Mouse (Mus musculus): ENCODE measurements at regions not wholly inside any gene's neighbourhood (a gene's known extent, or its start where the extent isn't known, plus 50 kb on each side); places are given as distances from the start of the nearest gene placed in this dataset.

DNA sequence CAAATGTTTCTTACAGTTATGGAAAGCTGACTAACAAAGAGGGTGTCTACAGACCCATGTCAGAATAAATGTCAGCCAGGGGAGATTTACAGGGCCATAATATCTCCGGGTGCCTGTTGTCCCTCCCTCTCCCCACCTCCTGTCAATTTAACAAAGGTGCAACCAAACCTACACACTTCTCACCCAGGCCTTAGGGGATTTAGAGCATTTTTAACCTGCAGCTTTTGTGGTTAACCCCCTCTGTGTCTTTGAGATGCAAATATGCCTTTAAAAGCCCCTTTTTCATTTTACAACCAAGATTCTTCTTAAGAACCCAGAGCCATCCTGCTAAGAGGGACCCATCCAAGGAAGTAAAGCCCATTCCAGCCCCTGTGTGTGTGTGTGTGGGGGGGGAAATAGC lies 573.3 kb downstream of the Tmem132b start:
- Histone ChIP-seq H3K4me1 (replicated peaks) (no peaks in the 10 kb centered on the region), H3K27me3 (no peaks in the 10 kb centered on the region), H3K36me3 (no peaks in the 10 kb centered on the region), H3K27ac (replicated peaks) (no peak overlapping the region), H3K9me3 (no peaks in the 10 kb centered on the region), H3K4me2 (no peak overlapping the region), H3K9ac (no peak overlapping the region), H3K4me3 (no peak overlapping the region)
- 63% methylated on average over 1 of the region's 1 CpGs for WGBS
- no peak for ATAC-seq (ENCODE audit: low FRiP score, low read depth)

DNA sequence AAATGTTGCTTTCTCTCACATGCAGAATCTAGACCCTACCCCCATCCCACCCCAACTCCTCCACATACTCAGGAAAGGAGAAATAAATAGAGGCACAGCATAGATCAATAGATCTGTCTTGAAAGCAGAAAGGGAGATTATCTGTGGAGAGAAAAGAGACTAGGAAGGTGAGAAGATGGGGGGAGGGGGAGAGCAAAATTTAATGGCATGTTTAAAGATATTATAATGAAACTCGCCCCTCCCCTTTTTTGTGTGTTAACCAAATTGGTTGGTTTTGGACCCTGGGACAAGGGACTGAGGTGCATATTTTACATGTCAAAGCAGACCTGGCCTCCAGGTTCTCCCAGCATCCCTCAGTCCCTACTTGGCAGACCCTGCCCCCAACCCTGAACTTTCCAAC lies 573.9 kb downstream of the Tmem132b start:
- H3K27ac ChIP-seq (replicated peaks), result no peak overlapping the region
- no peak overlapping the region for H3K4me2 ChIP-seq
- WGBS, result 88% methylated on average over 1 of the region's 1 CpGs
- no peaks in the 10 kb centered on the region for H3K36me3 ChIP-seq
- no peak for ATAC-seq (ENCODE audit: low FRiP score, low read depth)
- no peaks in the 10 kb centered on the region for H3K9me3 ChIP-seq
- H3K4me3 ChIP-seq, result no peak overlapping the region
- no peak overlapping the region for H3K9ac ChIP-seq
- no peaks in the 10 kb centered on the region for H3K27me3 ChIP-seq
- H3K4me1 ChIP-seq (replicated peaks), result no peaks in the 10 kb centered on the region

- WGBS, result 84% methylated on average over 5 of the region's 5 CpGs
- Histone ChIP-seq H3K36me3 (no peaks in the 10 kb centered on the region), H3K9ac (no peak overlapping the region), H3K4me1 (replicated peaks) (no peaks in the 10 kb centered on the region), H3K9me3 (no peaks in the 10 kb centered on the region), H3K4me2 (no peak overlapping the region), H3K27me3 (no peaks in the 10 kb centered on the region), H3K27ac (replicated peaks) (no peak overlapping the region), H3K4me3 (no peak overlapping the region)
- no peak for ATAC-seq (ENCODE audit: low FRiP score, low read depth)
Observed at GRCm38 (mm10) chr5:126107020-126107419, 575.4 kb downstream of the Tmem132b start.

DNA sequence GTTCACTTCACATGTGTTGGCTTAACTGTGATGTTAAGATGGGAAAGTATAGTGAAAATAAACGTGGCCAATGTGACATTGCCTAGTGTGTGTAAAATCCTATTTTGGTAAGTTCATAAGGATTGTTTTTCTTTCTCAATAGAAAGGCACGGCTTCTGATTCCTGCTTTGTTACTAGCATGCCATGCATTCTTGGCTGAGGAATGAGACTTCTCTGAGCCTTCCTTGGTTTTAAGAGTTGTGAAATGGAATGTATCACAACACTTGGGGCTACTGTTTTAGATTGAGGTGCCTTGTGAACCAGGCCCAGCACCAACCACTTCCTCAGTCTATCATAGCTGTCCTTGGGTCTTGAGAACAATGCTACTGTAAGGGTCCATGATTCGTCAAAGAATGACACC lies 577.3 kb downstream of the Tmem132b start:
- H3K4me2 ChIP-seq, result no peak overlapping the region
- H3K9ac ChIP-seq, result no peak overlapping the region
- no peaks in the 10 kb centered on the region for H3K9me3 ChIP-seq
- H3K27me3 ChIP-seq, result no peaks in the 10 kb centered on the region
- 67% methylated on average over 3 of the region's 3 CpGs for WGBS
- H3K27ac ChIP-seq (replicated peaks), result no peak overlapping the region
- H3K4me1 ChIP-seq (replicated peaks), result no peaks in the 10 kb centered on the region; the same call in 1 of the 2 replicates
- ATAC-seq (ENCODE audit: low FRiP score, low read depth), result no peak
- no peaks in the 10 kb centered on the region for H3K36me3 ChIP-seq
- no peak overlapping the region for H3K4me3 ChIP-seq

- 90% methylated on average over 2 of the region's 2 CpGs for WGBS
- Histone ChIP-seq H3K36me3 (no peaks in the 10 kb centered on the region), H3K27me3 (no peaks in the 10 kb centered on the region), H3K4me3 (no peak overlapping the region), H3K9me3 (no peaks in the 10 kb centered on the region), H3K27ac (replicated peaks) (no peak overlapping the region), H3K9ac (no peak overlapping the region), H3K4me1 (replicated peaks) (no peaks in the 10 kb centered on the region; the same call in 1 of the 2 replicates), H3K4me2 (no peak overlapping the region)
- ATAC-seq (ENCODE audit: low FRiP score, low read depth), result no peak
Observed at GRCm38 (mm10) chr5:126117291-126117690, 585.7 kb downstream of the Tmem132b start.

DNA sequence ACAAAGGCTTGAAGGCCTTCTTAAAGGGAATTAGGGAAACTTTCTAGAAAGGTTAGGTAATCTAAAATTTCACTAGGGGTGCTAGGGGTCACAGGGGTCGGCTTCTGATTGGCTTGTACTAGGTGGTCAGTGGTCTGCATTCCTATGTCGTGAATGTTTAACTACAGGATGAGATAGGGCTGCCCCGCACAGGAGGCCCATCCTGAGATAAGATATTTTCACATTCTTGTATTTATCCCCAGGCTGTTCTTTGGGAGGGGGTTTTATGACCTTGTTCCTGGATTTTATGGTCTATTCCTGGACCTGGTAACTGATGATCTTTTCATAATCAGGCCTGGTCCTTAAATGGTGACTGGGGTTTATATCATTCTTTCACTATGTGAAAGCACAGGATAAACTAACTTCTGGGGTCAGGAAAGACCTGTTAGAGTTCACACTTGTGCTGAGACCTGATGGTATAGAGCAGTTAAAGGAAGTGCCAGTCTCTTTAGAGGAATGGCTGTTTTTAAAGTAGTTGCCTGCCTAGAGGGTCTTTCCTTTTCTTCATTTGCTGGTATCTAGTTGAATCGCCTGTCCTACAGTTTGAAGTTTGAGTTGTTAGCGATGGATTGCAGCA lies 586.4 kb downstream of the Tmem132b start:
- H3K27ac ChIP-seq (replicated peaks), result no peak overlapping the region
- WGBS, result 80% methylated on average over 5 of the region's 5 CpGs
- no peak overlapping the region for H3K4me2 ChIP-seq
- H3K4me3 ChIP-seq, result no peak overlapping the region
- no peaks in the 10 kb centered on the region; the same call in 1 of the 2 replicates for H3K4me1 ChIP-seq (replicated peaks)
- no peaks in the 10 kb centered on the region for H3K36me3 ChIP-seq
- H3K9ac ChIP-seq, result no peak overlapping the region
- no peak for ATAC-seq (ENCODE audit: low FRiP score, low read depth)
- H3K9me3 ChIP-seq, result no peaks in the 10 kb centered on the region
- no peaks in the 10 kb centered on the region for H3K27me3 ChIP-seq

- no peak for ATAC-seq (ENCODE audit: low FRiP score, low read depth)
- 62% methylated on average over 3 of the region's 3 CpGs for WGBS
- no peaks in the 10 kb centered on the region for H3K9me3 ChIP-seq
Observed at GRCm38 (mm10) chr5:126118731-126119130, 587.2 kb downstream of the Tmem132b start.

GRCm38 (mm10) chr5:126123216-126123615 lies 591.6 kb downstream of the Tmem132b start:
- Histone ChIP-seq H3K9ac (no peak overlapping the region), H3K4me3 (no peak overlapping the region), H3K4me2 (no peak overlapping the region), H3K27me3 (no peaks in the 10 kb centered on the region), H3K36me3 (no peaks in the 10 kb centered on the region), H3K4me1 (replicated peaks) (0 out of 2 replicates have a peak, but pooled peaks cover 10% of the 10 kb centered on the region), H3K27ac (replicated peaks) (no peak overlapping the region), H3K9me3 (no peaks in the 10 kb centered on the region)
- WGBS, result 44% methylated on average over 9 of the region's 9 CpGs
- no peak for ATAC-seq (ENCODE audit: low FRiP score, low read depth)

More at GRCm38 (mm10) chr5:126118731-126119130, 587.2 kb downstream of the Tmem132b start:
- Histone ChIP-seq H3K36me3 (no peaks in the 10 kb centered on the region), H3K4me2 (no peak overlapping the region), H3K27me3 (no peaks in the 10 kb centered on the region), H3K4me3 (no peak overlapping the region), H3K27ac (replicated peaks) (no peak overlapping the region), H3K9ac (no peak overlapping the region), H3K4me1 (replicated peaks) (no peaks in the 10 kb centered on the region; the same call in 1 of the 2 replicates)

DNA sequence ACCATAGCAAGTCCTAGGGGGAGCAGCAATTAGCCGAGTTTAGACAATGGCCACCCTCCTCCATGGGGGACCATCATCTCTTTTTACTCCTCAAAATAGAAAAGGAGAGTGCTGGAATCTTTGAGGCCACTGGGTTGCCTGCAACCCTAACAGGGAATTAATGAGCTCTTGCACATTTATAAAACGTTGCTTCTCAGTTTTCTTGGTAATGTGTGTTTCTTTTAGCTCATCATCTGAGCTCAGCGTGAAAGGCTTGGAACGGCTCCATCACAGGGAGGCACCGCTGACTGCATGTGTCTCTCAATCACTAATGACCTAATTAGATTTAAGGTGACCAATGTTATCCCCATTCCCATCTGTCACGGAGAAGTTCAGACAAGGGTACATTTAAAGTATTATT lies 595.9 kb downstream of the Tmem132b start:
- H3K4me3 ChIP-seq, result no peak overlapping the region
- ATAC-seq (ENCODE audit: low FRiP score, low read depth), result no peak
- H3K4me1 ChIP-seq (replicated peaks), result 0 out of 2 replicates have a peak, but pooled peaks cover 10% of the 10 kb centered on the region

GRCm38 (mm10) chr5:126148908-126149307 lies 617.3 kb downstream of the Tmem132b start:
- no peaks in the 10 kb centered on the region for H3K9me3 ChIP-seq
- ATAC-seq (ENCODE audit: low FRiP score, low read depth), result no peak
- 92% methylated on average over 2 of the region's 2 CpGs for WGBS
- H3K27me3 ChIP-seq, result no peaks in the 10 kb centered on the region
- H3K27ac ChIP-seq (replicated peaks), result no peak overlapping the region
- H3K4me2 ChIP-seq, result no peak overlapping the region
- H3K4me3 ChIP-seq, result no peak overlapping the region
- H3K36me3 ChIP-seq, result no peaks in the 10 kb centered on the region
- no peaks in the 10 kb centered on the region for H3K4me1 ChIP-seq (replicated peaks)
- no peak overlapping the region for H3K9ac ChIP-seq

More for the DNA sequence above, 595.9 kb downstream of the Tmem132b start:
- 21% methylated on average over 6 of the region's 6 CpGs for WGBS
- Histone ChIP-seq H3K27ac (replicated peaks) (no peak overlapping the region), H3K27me3 (no peaks in the 10 kb centered on the region), H3K4me2 (no peak overlapping the region), H3K9me3 (no peaks in the 10 kb centered on the region), H3K9ac (no peak overlapping the region), H3K36me3 (no peaks in the 10 kb centered on the region)

- Histone ChIP-seq H3K27me3 (no peaks in the 10 kb centered on the region), H3K36me3 (no peaks in the 10 kb centered on the region), H3K9me3 (no peaks in the 10 kb centered on the region), H3K9ac (no peak overlapping the region), H3K4me2 (no peak overlapping the region), H3K4me1 (replicated peaks) (peaks cover 7% of the 10 kb centered on the region), H3K27ac (replicated peaks) (no peak overlapping the region), H3K4me3 (no peak overlapping the region)
- 27% methylated on average over 6 of the region's 6 CpGs for WGBS
- ATAC-seq (ENCODE audit: low FRiP score, low read depth), result no peak
Observed at GRCm38 (mm10) chr5:126155216-126155880, 623.8 kb downstream of the Tmem132b start.

DNA sequence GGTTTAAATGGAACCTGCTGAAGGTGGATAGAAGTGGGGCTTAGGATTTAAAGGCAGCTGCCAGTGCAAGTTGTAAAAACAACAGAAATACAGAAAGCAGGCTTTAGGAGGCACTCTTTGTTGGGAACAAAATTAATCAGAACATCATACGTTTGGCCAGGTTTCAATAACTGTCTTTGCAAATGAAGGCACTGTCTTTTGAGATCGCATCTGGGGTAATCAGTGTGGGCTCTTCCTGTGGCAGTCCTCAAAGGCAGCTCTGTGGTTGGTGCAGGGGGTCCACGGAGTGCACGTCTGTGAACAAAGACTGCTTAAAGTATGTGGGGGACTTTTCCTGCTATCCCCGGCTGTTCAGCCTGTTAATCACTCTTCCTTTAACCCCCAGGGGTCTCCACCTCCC lies 654.5 kb downstream of the Tmem132b start:
- H3K27me3 ChIP-seq, result no peaks in the 10 kb centered on the region

More for the DNA sequence above, 654.5 kb downstream of the Tmem132b start:
- H3K9me3 ChIP-seq, result no peaks in the 10 kb centered on the region
- H3K4me3 ChIP-seq, result no peak overlapping the region
- no peak overlapping the region for H3K27ac ChIP-seq (replicated peaks)
- H3K4me2 ChIP-seq, result no peak overlapping the region
- ATAC-seq (ENCODE audit: low FRiP score, low read depth), result no peak
- H3K9ac ChIP-seq, result no peak overlapping the region
- 29% methylated on average over 5 of the region's 5 CpGs for WGBS
- no peaks in the 10 kb centered on the region for H3K36me3 ChIP-seq
- H3K4me1 ChIP-seq (replicated peaks), result no peaks in the 10 kb centered on the region

Data from hindbrain, embryonic 15.5 days (tissue).